Mouse (Mus musculus): ENCODE results near the gene Wwox.

GRCm38 (mm10) chr8:115307412-115307811, 868.0 kb downstream of the Wwox start:
- TF ChIP-seq CTCF (IDR thresholded peaks at IDR 0.05; ENCODE audit: low read depth, low read length) (no peak), POLR2A (IDR thresholded peaks at IDR 0.05; ENCODE audit: borderline replicate concordance, low read depth, low read length) (no peak)
